Mouse (Mus musculus) small intestine, adult 2 months (tissue): Measurements from ENCODE around the gene Ccdc175.

Experiments used
- CTCF ChIP-seq: fragments of 200-500 bp; IDR thresholded peaks from 2 replicates; pipeline ENCODE4 v1.5.1; 2012; ENCODE audit warnings: low read depth, mild to moderate bottlenecking, control low read depth, inconsistent platforms, low read length, moderate library complexity, mixed read lengths; ENCODE audit not compliant: insufficient replicate concordance, insufficient read length; ENCODE audit errors: extremely low read depth
- POLR2A ChIP-seq: fragments of 200-500 bp; IDR thresholded peaks from 2 replicates; pipeline ENCODE4 v1.6.1; 2012; ENCODE audit warnings: low read depth, mild to moderate bottlenecking, control low read depth, inconsistent platforms, low read length, moderate library complexity

DNA sequence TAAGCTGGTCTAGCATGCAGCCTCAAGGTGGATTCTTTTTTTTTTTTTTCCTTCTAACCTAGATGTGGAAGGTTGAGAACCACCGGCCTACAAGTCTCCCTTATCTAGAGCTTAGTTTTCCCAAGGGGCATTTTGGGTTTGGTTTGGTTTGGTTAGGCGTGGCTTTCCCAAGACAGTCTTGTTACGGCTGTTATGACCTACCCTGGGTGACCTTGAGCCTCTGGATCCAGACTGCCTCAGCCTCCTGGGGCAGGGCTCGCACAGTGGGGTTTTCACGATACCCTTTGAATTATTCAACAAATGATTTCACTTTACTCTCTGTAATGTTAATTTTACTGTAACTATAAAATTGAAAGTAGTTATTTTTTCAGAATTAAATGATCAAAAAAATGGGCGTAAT, 82.1 kb downstream of the Ccdc175 start:
- TF ChIP-seq CTCF, result no peak
- no peak for TF ChIP-seq POLR2A
